Mouse (Mus musculus): ENCODE data around the gene Frmpd4.

GRCm38 (mm10) chrX:168163001-168163400 is 414.0 kb downstream of the Frmpd4 start:
- TF ChIP-seq CTCF (IDR thresholded peaks at IDR 0.05; ENCODE audit: control insufficient read depth, insufficient read depth, insufficient replicate concordance, low read depth, low read length) (no peak), POLR2A (IDR thresholded peaks at IDR 0.05; ENCODE audit: control insufficient read depth, low read depth, low read length) (no peak)
